Mouse (Mus musculus) kidney, postnatal 25 days (tissue): ENCODE measurements around the gene Gm17428.
"Not testable (repeated sequence)": the region's sequence is repeated elsewhere in the genome, so short reads cannot be mapped to it uniquely, and the experiment has no call there.

Experiments
- DNase-seq, 2 experiments: peaks; one replicate each; pipeline ENCODE4 v3.0.0; 2021; ENCODE audit warnings: mixed read lengths in 2 of 2

The Gm17428 gene

DNA sequence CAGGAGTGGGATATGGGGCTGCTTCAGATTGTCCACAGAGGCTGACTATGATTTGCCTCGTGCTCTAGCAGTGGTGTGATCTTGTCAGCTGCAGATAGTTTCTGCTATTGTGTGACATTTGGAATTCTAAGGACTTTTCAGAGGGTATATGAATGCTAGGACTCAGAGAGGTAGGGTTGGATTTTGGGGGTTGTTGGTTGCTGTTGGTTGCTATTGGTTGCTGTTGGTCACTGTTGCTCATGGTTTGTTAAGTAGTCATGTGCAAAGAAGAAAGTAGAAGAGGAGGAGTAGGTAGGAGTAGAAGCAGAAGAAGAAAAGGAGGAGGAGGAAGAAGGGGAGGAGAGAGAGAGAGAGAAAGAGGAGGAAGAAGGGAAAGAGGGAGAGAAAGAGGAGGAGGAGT, at the start of gene Gm17428:
Gm17428 (plus strand) TSS at position 301 of the 400 bp plus-strand sequence.
- no peak for DNase-seq

DNA sequence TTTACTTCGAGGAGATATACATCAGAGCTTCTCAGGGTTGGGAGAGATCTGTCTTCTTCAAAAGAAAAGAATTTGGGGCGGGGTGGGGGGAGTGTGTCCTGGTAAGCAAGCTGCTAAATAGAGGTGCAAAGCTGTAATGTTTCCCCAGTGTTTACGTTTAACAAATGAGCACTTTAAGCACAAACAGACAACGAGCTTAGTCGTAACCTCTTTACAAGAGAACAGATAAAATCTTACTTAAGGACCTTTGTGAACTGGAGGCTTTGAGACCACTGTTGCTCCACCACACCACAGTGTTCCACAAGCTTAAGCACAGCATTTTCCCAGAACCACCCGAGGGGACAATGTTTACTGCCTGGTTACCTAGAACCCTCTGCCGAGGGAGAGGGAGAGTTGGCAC, 49.4 kb upstream of the Gm17428 start:
- DNase-seq: no peak

DNA sequence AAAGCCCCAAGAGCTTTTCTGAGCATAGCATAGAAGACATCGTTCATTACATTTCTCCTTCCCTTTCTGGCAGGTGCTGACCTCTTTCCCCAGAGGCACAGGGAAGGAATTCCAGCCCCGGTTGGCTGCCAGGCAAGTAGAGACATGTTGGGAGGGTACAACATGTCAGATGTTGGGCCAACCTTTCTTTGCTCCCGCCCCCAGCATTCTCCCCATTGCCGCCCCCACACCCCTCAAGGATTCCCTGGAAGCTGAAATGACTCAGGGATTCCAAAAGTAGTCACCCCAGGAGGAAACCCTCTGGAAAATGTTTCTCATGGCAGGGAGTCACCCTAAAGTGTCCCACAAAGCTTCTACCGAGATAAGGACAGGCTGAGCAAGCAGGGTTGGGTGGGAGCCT, 46.9 kb upstream of the Gm17428 start:
- DNase-seq: no peak

DNA sequence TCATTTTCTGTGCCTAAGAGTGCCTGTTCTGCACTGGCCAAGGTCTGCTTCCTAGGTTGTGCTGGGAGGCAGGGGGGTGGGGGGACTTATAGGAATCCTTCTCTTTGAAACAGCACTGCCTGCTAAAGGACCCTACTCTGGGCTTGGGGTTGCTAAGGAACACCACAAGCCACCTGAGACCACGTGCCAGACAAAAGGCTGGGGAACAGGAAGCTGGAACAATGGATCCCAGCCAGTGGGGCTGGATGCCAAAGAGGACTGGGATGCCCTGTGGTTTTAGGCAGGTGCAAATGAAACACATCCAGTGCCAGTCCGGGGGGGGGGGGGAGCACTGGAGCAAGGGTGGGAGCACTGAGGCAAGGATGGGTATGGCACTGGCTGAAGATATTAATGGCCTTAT, 46.3 kb upstream of the Gm17428 start:
- DNase-seq: no peak

DNA sequence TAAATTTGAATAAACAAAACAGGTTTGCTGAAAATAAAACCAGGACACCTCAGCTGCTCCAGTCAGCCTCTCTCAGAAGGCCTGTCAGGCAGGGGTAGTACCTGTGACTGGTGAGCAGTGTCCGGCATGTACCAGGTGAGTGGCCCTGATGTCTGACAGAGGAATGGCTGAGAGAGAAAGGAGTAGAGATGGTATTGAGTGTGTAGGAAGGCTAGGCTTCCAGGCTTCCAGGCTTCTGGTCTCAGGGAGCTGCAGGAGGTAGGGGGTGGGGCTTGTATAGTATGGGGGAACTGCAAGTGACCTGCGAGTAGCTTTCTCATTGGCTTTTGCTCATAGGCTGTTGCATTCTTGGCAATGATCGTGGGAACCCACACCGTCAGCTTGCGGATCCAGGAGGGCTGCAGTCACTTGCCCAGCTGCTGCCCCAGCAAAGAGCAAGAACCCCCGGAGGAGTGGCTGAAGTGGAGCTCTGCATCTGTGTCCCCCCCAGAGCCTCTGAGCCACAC, 44.0 kb upstream of the Gm17428 start, which contains the start of gene Il25:
Il25 (plus strand) TSS at position 51 of the 506 bp plus-strand sequence.
- no peak for DNase-seq

DNA sequence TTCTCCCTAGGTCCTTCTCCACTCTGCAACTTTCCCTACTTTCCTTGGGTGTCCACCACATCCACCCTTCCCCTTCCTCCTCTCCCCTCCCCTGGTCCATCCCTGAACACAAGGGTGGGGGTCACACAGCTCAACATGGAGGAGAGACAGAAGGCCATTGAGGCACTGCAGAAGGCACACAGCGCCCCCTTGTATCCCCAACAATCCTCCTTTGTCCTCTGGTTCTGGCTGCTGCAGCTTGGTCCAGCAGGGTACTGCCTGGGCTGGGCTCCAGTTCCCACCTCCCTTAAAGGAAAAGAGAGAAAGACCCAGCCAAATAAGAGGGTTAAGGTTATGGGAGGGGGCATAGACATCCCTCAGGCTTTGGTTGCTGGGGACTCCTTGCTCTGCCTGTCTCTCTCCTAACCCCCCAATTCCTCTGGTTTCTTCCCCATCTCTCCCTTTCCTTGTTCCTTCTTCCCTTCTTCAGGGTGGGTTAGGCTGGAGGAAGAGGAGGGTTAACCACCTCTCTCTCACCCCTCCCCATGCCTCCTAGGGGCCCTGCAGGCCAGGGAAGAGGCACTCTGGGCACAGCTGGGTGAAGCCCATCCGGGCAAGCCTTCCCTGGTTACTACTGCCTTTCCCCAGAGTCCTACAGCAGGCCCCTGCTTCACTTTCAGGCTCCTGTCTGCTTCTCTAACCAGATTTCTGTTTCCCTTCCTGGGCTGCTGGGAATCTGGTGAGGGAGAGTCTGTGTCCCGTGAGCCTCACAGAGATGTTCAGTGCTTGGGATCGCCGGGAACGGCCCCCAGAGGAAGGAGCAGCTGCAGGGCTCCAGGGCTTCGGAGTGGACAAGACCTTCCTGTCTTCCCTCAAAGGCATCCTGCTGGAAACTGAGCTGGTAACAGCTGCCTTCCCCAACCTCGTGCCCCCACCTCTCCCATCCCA, 40.6 kb upstream of the Gm17428 start, which contains the start of gene Cmtm5:
Cmtm5 (plus strand) TSS at position 358 of the 927 bp plus-strand sequence.
- no peak for DNase-seq

DNA sequence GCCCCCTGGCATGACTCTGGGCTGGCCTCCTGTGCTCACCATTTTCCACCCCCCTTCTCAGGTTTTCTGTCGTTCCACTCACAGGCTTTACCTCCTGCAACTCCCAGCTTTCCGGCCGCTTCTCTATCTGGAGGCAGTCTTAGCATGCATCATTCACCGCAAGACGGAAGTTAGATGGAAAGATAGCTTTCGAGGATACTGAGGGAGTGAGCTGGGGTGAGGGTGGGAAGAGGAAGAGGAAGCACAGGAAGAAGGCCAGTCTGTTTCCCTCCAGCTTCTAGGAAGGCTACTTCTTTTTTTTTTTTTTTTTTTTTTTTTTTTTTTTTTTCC, 39.9 kb upstream of the Gm17428 start:
- no peak for DNase-seq

DNA sequence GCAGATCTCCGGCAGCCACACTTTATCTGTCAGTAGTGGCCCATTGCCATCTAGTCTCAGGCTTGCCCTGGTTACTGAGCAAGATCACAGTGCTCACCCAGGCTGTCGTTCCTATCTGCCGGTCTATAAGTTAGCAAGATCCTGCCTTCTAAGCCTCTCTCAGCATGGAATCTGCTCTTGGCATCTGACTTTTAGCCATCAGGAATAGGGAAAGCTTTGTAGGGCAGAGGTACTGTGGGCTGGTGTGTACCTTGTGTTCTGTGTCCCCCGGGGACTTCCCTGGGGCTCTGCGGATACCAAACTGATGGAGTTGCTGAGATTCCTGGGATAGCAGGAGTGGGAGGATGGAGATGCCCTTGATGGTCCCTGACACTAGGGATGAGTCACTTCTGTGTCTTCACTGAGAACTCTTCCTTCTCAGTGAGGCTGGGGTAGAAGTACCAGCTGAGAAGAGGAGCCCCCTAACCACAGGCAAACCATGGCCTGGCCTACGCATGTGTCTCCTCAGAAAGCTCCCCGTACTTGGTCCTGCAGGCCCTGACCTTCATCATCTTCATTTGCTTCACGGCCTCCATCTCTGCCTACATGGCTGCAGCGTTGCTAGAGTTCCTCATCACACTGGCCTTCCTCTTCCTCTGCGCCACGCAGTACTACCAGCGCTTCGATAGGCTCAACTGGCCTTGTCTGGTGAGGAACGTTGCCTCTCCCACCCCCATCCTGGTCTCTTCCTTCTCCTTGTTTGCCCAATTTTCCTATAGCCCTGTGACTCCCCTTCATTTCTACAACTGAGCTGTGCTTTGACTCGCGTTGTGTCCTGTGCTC, 39.2 kb upstream of the Gm17428 start:
- no peak for DNase-seq

DNA sequence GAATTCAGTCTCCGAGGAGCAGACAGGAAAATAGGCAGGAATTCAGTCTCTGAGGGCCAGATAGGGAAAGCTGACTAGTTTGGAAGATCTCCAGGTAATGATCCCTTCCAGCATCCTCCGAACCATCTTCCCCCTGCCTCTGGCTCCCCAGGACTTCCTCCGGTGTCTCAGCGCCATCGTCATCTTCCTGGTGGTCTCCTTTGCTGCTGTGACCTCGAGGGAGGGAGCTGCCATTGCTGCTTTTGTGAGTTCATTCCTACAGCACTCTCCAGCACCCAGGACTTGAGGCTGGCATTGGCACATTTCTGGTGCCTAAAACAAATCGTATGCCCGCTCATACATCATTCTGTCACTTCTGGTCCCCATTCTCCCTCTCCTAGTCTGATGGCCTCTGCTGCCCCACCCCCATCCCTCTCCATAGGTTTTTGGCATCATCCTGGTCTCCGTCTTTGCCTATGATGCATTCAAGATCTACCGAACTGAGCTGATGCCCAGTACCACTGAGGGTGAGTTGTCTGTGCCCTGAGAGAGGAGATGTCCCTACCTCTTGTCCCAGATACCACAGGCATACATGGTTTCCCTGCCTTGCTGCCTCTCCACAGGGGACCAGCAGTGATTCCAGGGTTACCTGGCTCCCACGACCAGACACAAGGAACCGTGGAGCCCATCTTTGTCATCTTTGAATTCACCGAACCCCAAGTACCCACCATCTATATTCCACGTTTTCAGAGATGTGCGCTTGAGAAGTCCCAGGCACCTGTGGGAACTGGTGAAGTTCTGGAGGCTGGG, 38.1 kb upstream of the Gm17428 start:
- no peak for DNase-seq

DNA sequence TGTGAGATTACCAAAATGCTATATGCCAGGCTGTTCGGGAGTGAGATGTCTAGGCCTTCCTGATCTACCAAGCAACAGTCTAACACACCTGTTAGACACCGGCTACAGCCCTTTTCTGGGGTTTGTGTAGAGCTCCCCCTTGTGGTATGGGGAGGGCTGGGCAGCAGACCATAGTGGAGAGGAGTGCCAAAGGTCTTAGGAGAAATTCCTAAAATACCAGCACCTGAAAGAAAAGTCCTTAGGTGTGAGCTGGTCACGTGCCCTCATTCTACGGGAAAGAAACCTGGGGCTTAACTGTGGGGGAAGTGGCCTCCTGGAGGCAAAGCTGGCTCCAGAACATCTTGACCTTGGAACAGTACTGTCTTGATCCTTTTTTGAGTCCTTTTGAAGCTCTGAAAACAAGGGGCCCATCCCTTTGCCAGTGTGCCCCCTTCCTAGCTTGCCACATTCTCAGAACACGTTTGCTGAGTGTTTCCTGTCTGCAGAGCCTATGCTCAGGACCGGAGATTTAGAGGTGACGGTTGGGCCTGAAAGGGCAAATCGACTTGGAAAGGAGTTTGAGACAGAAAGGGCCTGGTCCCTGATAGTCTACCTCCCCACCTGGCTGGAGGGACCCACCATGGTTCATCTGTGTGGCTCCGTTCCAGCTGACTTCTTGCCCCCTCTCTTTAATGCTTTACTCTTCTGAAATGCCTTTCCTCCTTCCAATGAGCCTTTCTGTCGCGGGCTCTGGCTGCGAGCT, 37.1 kb upstream of the Gm17428 start:
- DNase-seq: peak; percentile 80 to 85

DNA sequence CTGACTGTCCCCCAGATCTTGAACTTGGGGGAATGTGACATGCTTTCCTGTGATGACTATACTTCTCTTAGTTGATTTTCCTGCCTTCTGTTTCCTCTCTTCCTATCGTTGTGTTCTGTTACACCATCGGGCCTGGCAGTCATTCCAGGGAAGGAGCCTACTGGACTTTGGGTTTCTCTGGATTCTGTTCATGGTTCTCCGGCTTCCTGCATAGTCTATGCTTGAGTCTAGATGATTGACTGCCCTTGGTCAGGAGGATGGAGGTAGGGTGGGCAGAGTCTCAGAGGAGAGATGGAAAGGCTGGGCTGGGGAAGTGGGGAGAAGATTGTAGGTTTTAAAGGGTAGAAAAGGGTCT, 36.6 kb upstream of the Gm17428 start:
- peak; percentile 18 to 46 for DNase-seq

DNA sequence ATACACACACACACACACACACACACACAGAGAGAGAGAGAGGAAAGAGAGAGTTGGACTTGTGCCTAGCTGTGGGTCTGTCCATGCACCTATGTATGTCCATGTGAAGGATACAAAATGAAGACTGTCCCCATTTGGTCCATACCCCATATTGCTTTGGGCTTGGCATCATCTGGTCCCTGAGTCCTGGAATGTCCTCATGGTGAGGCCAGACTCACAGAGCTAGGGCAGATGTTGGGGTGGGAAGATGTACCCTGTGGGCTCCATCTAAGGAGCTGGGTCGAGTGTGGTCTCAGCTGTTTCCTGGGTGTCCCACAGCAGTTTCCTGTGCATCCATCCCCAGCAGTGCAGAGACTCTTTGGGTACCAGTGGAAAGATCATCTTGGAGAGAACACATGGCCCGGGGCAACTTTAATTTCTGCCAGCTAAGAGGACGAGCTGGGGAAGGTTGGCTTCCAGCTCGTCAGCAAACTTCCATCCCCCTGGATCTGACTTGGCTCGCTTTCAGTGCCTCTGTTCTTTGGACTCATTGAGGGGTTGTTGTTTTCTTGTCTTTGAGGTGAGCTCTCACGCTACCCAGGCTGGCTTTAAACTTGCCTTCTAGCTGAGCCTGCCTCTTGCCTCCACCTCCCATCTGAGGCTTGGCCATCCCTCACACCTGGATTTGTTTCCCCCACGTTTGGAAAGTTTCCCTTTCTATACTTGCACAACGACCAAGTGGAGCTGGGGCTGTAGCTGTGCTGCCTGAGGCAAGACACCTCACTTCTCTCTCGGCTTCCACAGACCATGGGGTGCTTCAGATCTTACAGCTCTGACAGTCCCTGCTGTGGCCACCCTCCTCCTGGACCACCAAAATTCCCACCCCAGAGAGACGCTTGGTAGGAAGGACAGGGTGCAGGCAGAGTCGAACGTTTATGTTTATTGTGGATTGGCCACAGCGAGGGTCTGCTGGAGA, 35.4 kb upstream of the Gm17428 start:
- DNase-seq: peak; percentile 62 to 77

DNA sequence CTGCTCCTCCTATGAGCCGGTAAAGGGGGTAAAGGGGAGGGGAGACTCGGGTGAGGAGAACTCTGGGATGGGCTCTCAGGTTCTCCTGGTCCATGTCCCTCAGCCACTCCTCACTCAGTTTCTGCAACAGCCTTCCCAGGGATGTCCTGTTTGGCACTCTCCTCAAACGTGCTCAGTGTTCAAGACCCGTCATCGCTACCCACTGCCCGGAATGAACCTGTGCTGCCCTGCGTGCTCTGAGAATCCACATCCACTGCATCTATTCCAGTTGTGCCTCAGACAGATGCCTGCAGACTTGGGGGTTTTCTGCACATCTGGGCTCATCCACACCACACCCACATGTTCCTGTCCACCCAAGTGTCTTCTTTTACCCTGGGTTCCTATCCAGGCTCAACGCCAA, 34.3 kb upstream of the Gm17428 start:
- no peak for DNase-seq

DNA sequence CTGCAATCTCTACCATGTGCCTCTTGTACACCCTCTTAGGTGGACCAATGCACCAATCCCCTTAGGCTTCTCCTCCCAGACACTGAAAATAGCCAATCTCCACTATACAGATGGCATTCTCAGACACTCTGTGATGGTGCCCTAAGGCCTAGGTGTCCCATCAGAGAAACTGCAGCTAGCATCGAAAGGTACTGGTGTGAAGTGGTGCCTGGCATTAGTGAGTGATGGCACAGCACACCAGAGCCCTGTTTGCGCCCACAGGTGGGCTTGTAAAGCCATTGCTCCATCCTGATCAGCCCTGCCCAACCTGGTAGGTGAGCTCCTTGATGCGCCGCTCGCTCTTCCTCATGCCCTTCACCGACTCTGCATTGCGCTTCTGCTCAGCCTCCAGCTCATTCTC, 32.8 kb upstream of the Gm17428 start:
- DNase-seq: no peak

DNA sequence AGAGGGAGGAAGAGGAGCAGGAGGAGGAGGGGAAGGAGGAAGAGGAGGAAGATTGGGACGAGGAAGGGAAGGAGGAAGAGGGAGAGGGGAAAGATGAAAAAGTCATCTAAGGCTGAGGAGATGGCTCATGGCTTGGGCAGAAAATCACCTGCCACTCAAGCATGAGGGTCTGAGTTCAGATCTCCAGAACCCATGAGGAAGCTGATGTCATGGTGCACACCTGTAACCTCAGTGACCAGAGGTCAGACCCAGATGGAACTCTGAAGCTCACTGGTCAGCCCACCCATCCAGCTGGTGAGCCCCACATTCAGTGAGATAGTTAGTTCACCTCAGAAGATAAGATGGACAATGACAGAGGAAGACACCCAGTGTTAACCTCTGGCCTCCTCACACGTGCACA, 31.8 kb upstream of the Gm17428 start:
- DNase-seq: no peak

DNA sequence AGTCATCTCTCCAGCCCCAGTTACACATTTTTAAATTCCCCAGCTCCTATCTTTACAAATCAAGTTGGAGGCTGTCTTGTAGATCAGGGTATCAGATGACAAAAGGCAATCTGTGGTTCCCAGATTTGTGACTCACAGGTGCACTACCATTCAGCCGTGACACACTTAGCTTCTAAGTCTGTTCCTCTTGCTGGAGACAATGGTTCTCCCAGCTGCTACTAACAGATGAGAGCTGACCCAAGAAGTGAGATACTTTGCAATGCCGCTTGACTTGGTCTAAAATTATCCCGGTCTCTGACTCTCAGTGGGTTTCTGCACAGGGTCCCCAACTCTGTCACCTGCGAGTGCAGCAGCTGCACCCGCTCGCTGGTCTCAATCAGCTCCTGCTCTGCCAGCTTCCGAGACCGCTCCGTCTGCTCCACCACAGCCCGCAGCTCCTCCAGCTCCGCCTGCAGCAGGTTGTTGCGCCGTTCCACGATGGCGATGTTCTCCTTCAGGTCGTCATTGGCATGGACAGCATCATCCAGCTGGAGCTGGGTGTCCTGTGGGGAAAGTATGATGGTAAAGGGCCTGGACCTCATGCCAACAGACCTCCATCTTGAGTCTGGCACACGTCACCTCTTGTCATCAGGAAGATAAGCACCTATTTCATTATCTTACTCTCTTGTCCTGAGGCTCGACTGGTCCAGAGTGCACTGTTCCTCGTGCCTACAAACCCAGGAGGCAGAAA, 30.6 kb upstream of the Gm17428 start:
- DNase-seq: no peak

DNA sequence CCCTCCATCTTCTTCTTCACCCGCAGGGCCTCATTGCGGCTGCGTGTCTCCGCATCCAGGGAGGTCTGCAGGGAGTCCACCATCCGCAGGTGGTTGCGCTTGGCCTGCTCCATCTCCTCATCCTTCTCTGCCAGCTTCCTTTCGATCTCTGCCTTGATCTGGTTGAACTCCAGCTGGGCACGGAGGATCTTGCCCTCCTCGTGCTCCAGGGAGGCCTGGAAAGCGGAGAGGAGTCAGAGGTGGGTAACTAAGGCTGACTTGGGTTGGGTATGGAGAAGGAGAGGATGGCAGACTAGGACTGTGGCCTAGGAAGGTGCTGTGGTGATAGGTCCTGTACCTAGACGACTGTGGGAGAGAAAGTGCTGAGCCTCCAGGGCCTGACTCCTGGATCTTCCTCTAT, 29.7 kb upstream of the Gm17428 start:
- DNase-seq: not testable (repeated sequence)

DNA sequence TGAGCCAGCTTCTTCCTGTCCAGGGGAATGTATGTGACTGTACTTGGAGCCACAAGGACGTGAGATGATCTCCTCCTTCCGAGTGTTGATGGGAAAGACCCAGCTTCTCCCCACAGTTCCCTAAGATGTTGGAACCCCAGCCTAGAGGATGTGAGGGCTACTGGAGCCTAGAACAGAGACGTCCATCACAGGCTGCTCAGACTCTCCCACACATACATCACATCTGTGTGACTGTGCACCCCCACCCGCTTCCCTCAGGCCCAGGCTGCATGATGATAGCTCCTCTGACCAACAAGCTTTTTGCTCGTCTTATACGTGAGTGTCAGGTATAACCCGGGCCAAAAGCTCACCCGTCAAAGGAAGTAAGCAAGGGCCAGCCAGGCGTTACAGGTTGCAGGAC, 28.0 kb upstream of the Gm17428 start:
- no peak for DNase-seq

DNA sequence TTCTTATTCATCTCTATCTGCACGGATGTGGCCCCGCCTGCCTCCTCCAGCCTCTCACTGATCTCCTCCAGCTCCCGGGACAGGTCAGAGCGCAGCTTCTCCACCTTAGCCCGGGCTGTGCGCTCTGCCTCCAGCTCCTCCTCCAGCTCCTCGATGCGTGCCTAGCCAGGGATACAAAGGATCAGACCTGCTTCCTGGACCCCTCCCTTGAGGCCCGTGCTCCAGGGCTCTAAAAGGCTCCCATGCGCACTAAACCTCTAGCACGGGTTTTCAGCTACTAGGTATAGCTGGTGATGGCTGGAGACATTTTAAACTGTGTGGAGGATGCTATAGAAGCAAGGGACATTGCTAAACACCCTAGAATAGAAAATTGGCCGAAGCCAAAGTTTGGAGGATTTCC, 26.2 kb upstream of the Gm17428 start:
- DNase-seq: no peak

DNA sequence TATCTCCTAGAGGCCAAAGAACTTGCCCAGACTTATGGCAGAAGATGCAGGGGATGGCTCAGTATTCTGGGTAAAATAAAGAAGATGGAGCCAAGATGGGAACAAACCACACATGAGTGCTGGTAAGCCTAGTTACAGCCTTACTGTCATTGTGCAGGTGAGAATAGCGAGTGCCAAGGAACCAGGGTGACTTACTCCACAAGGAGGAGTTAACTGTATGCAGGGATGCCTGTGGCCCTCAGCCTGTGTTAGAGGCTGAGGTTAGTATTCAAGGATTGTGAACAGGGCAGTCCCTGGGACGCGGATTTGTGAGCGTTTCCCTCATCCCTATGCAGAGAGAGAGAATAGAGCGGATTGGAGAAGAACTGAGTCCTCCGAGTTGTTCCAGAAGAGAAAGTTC, 25.1 kb upstream of the Gm17428 start:
- no peak for DNase-seq
